Mouse (Mus musculus) thymus, adult 2 months (tissue): ENCODE measurements around the gene Ash1l.

Experiments used
- CTCF ChIP-seq: fragments of 200-500 bp; IDR thresholded peaks from 2 replicates; pipeline ENCODE4 v1.5.1; 2012; ENCODE audit warnings: mild to moderate bottlenecking, control low read depth, low read length, moderate library complexity, borderline replicate concordance; ENCODE audit not compliant: control insufficient read depth, poor library complexity, insufficient read depth; ENCODE audit errors: extremely low read depth
- POLR2A ChIP-seq: fragments of 200-500 bp; IDR thresholded peaks from 2 replicates; pipeline ENCODE4 v1.6.1; 2012; ENCODE audit warnings: mild to moderate bottlenecking, low read length, control low read depth, moderate library complexity; ENCODE audit not compliant: control insufficient read depth, poor library complexity, insufficient read depth; ENCODE audit errors: extremely low read depth

DNA sequence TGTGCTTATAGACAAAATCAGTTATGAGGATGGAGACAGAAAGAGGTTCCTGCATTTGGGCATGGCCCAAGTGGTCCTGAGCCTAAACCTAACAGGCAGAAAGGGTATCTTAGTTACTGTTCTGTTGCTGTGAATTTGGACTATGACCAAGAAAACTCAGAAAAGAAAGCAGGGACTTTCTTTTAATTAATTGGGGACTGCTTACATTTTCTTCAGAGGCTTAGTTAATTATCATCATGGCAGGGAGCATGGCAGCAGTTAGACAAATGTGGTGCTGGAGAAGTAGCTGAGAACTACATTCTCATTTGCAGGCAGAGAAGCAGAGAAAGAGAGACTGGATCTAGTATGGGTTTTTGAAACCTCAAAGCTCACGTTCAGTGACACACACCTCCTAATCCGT lies 24.6 kb downstream of the Ash1l start:
- TF ChIP-seq CTCF (no peak), POLR2A (no peak)
